Mouse (Mus musculus) C2C12 (cell line): ENCODE data around the gene Ece1.

Source experiments
- CEBPB ChIP-seq: IDR thresholded peaks from one replicate; pipeline ENCODE4 v1.6.1; 2011; ENCODE audit warnings: low read depth, mild to moderate bottlenecking, control low read depth, moderate library complexity
- CTCF ChIP-seq: IDR thresholded peaks from one replicate; pipeline ENCODE4 v1.5.1; 2011; ENCODE audit not compliant: control insufficient read depth, insufficient read depth, insufficient read length
- FOSL1 ChIP-seq: IDR thresholded peaks from one replicate; pipeline ENCODE4 v1.8.0; 2011; ENCODE audit warnings: mild to moderate bottlenecking, low read length; ENCODE audit not compliant: poor library complexity, insufficient read depth, severe bottlenecking
- MAX ChIP-seq: IDR thresholded peaks from one replicate; pipeline ENCODE4 v1.6.1; 2011; ENCODE audit warnings: mild to moderate bottlenecking, control low read depth
- MYOD1 ChIP-seq: IDR thresholded peaks from one replicate; pipeline ENCODE4 v1.6.1; 2011; ENCODE audit warnings: low read depth; ENCODE audit not compliant: control insufficient read depth, insufficient read length
- MYOG ChIP-seq: IDR thresholded peaks from one replicate; pipeline ENCODE4 v1.6.1; 2011; ENCODE audit not compliant: control insufficient read depth, insufficient read length; ENCODE audit errors: extremely low read depth
- USF1 ChIP-seq: IDR thresholded peaks from one replicate; pipeline ENCODE4 v1.6.1; 2011; ENCODE audit warnings: low read depth, mild to moderate bottlenecking, control low read depth, moderate library complexity

GRCm38 (mm10) chr4:137877432-137877881, 15.4 kb downstream of the Ece1 start:
- TF ChIP-seq CTCF (no peak), MAX (no peak), USF1 (no peak), MYOD1 (no peak), CEBPB (no peak), MYOG (no peak), FOSL1 (no peak)
